Mouse (Mus musculus) embryonic facial prominence, embryonic 13.5 days (tissue): Measurements from ENCODE around the gene Izumo1. TPM values are rescaled to one million over a fixed set of nuclear protein-coding genes. Genes with fewer than 3 reads are reported as not detected.

ENCODE experiments used
- ATAC-seq: fragments of 200-750 bp; cut with Nextera tagmentation; 2 replicates; pipeline ENCODE4 v1.8.0; 2017; ENCODE audit warnings: low read depth; ENCODE audit not compliant: insufficient number of reproducible peaks, insufficient read depth, low FRiP score, low TSS enrichment
- H3K27ac ChIP-seq: fragments of 300-500 bp; sonication (generic); 2 replicates; pipeline ENCODE4 v1.5.1; 2015; ENCODE audit warnings: moderate library complexity, mild to moderate bottlenecking, inconsistent platforms
- H3K27me3 ChIP-seq: fragments of 300-500 bp; sonication (generic); 2 replicates; pipeline ENCODE4 v1.6.1; 2015; ENCODE audit warnings: mild to moderate bottlenecking, inconsistent platforms
- H3K36me3 ChIP-seq: fragments of 300-500 bp; sonication (generic); 2 replicates; pipeline ENCODE4 v1.6.1; 2015; ENCODE audit warnings: mild to moderate bottlenecking, inconsistent platforms
- H3K4me1 ChIP-seq: fragments of 300-500 bp; sonication (generic); 2 replicates; pipeline ENCODE4 v1.6.1; 2015; ENCODE audit warnings: inconsistent platforms
- H3K4me2 ChIP-seq: fragments of 300-500 bp; sonication (generic); 2 replicates; pipeline ENCODE4 v1.6.1; 2015; ENCODE audit warnings: moderate library complexity, mild to moderate bottlenecking, inconsistent platforms
- H3K4me3 ChIP-seq: fragments of 300-500 bp; sonication (generic); 2 replicates; pipeline ENCODE4 v1.5.1; 2015; ENCODE audit warnings: mild to moderate bottlenecking, inconsistent platforms
- H3K9ac ChIP-seq: fragments of 300-500 bp; sonication (generic); 2 replicates; pipeline ENCODE4 v1.6.1; 2015; ENCODE audit warnings: mild to moderate bottlenecking, inconsistent platforms
- H3K9me3 ChIP-seq: fragments of 300-500 bp; sonication (generic); 2 replicates; pipeline ENCODE4 v1.6.1; 2016; ENCODE audit warnings: inconsistent platforms
- WGBS: fragments of 180-500 bp; shearing (Covaris S2); methylation state at CpG from one replicate; pipeline ENCODE4 v1.1.7; 2015; ENCODE audit warnings: mixed read lengths; 5-methylcytosine and 5-hydroxymethylcytosine counted together
- polyA plus RNA-seq: library from polyadenylated mRNA; unstranded; fragments of >200 nt; fragmentation: Nextera tagmentation; extraction: Ambion mirVana; gene quantifications from 2 replicates; pipeline ENCODE4 v1.2.1, GENCODE M21; 2015

The Izumo1 gene
- polyA plus RNA-seq, 1 experiment from 2014 or later: 0.27 TPM

GRCm38 (mm10) chr7:45667761-45668160, 46.1 kb downstream of the Izumo1 start:
- H3K9me3 ChIP-seq: peaks cover 3% of the 10 kb centered on the region; the same call in 1 of the 2 replicates
- no peaks in the 10 kb centered on the region for H3K36me3 ChIP-seq
- 75% methylated on average over 14 of the region's 14 CpGs for WGBS
- H3K4me3 ChIP-seq: no peak overlapping the region
- no peak overlapping the region for H3K27ac ChIP-seq
- H3K4me2 ChIP-seq: no peak overlapping the region
- no peak for ATAC-seq
- H3K9ac ChIP-seq: no peak overlapping the region
- H3K4me1 ChIP-seq: peaks cover 19% of the 10 kb centered on the region
- H3K27me3 ChIP-seq: no peaks in the 10 kb centered on the region

GRCm38 (mm10) chr7:45668921-45669320, 47.3 kb downstream of the Izumo1 start:
- ATAC-seq: no peak
- no peaks in the 10 kb centered on the region for H3K27me3 ChIP-seq
- H3K9ac ChIP-seq: no peak overlapping the region
- H3K27ac ChIP-seq: no peak overlapping the region
- H3K4me2 ChIP-seq: no peak overlapping the region
- H3K9me3 ChIP-seq: peaks cover 3% of the 10 kb centered on the region; the same call in 1 of the 2 replicates
- 98% methylated on average over 9 of the region's 9 CpGs for WGBS
- H3K4me3 ChIP-seq: no peak overlapping the region
- peaks cover 18% of the 10 kb centered on the region for H3K4me1 ChIP-seq
- no peaks in the 10 kb centered on the region for H3K36me3 ChIP-seq

- Histone ChIP-seq H3K4me1 (peaks cover 8% of the 10 kb centered on the region), H3K4me3 (no peak overlapping the region), H3K27ac (no peak overlapping the region), H3K9me3 (no peaks in the 10 kb centered on the region), H3K9ac (no peak overlapping the region), H3K27me3 (no peaks in the 10 kb centered on the region), H3K4me2 (no peak overlapping the region), H3K36me3 (no peaks in the 10 kb centered on the region)
- WGBS: 80% methylated on average over 7 of the region's 7 CpGs
- no peak for ATAC-seq
Observed at GRCm38 (mm10) chr7:45677627-45678295, 56.1 kb downstream of the Izumo1 start.

Other genes starting within 250 kb of the Izumo1 start
- gene Snrnp70, start 226.1 kb upstream of the Izumo1 start, polyA plus RNA-seq: 285 and 299 TPM in 2 replicates
- gene Kcna7, start 216.2 kb upstream of the Izumo1 start, polyA plus RNA-seq: not detected in 2 replicates
- gene Ntf5, start 208.1 kb upstream of the Izumo1 start, polyA plus RNA-seq: 4.6 and 6.1 TPM in 2 replicates
- gene Lhb, start 201.0 kb upstream of the Izumo1 start, polyA plus RNA-seq: 0.41 and 1.2 TPM in 2 replicates
- 38.0 and 39.6 TPM in 2 replicates for gene Gys1, start 187.0 kb upstream of the Izumo1 start, polyA plus RNA-seq
- 141 and 148 TPM in 2 replicates for gene Ruvbl2, start 183.7 kb upstream of the Izumo1 start, polyA plus RNA-seq
- 5,253 and 5,612 TPM in 2 replicates for gene Ftl1, start 161.9 kb upstream of the Izumo1 start, polyA plus RNA-seq
- 154 and 190 TPM in 2 replicates for gene Bax, start 154.9 kb upstream of the Izumo1 start, polyA plus RNA-seq
- 0.59 and 1.2 TPM in 2 replicates for gene Tulp2, start 139.9 kb upstream of the Izumo1 start, polyA plus RNA-seq
- not detected in 2 replicates for gene Gm45808, start 135.0 kb upstream of the Izumo1 start, polyA plus RNA-seq
- gene Dhdh, start 133.0 kb upstream of the Izumo1 start, polyA plus RNA-seq: 4.5 TPM in 2 replicates
- gene Nucb1, start 111.4 kb upstream of the Izumo1 start, polyA plus RNA-seq: 198 and 206 TPM in 2 replicates
- gene Ppp1r15a, start 95.5 kb upstream of the Izumo1 start, polyA plus RNA-seq: 22.9 and 23.0 TPM in 2 replicates
- 2.9 and 3.8 TPM in 2 replicates for gene Plekha4, start 95.5 kb upstream of the Izumo1 start, polyA plus RNA-seq
- 0.25 and 0.83 TPM in 2 replicates for gene Hsd17b14, start 66.9 kb upstream of the Izumo1 start, polyA plus RNA-seq
- 67.1 and 68.4 TPM in 2 replicates for gene Bcat2, start 51.7 kb upstream of the Izumo1 start, polyA plus RNA-seq
- 0.39 and 0.96 TPM in 2 replicates for gene Fgf21, start 6.3 kb upstream of the Izumo1 start, polyA plus RNA-seq
- 1.9 and 2.3 TPM in 2 replicates for gene Fut1, start 4.5 kb upstream of the Izumo1 start, polyA plus RNA-seq
- 8.0 and 8.8 TPM in 2 replicates for gene Rasip1, start 5.7 kb downstream of the Izumo1 start, polyA plus RNA-seq
- gene Mamstr, start 18.2 kb downstream of the Izumo1 start, polyA plus RNA-seq: 5.2 and 7.8 TPM in 2 replicates
- gene Fut2, start 44.6 kb downstream of the Izumo1 start, polyA plus RNA-seq: 0.45 and 0.54 TPM in 2 replicates
- gene Ntn5, start 62.2 kb downstream of the Izumo1 start, polyA plus RNA-seq: 5.4 and 5.7 TPM in 2 replicates
- 6.3 and 6.8 TPM in 2 replicates for gene Sec1, start 72.6 kb downstream of the Izumo1 start, polyA plus RNA-seq
- 15.2 and 17.3 TPM in 2 replicates for gene Car11, start 78.0 kb downstream of the Izumo1 start, polyA plus RNA-seq
- gene Dbp, start 83.3 kb downstream of the Izumo1 start, polyA plus RNA-seq: 7.8 and 10.2 TPM in 2 replicates
- gene Rpl18, start 93.6 kb downstream of the Izumo1 start, polyA plus RNA-seq: 936 and 1,128 TPM in 2 replicates
- gene Sphk2, start 96.2 kb downstream of the Izumo1 start, polyA plus RNA-seq: 34.4 and 34.9 TPM in 2 replicates
- 1.4 and 1.5 TPM in 2 replicates for gene Fam83e, start 99.4 kb downstream of the Izumo1 start, polyA plus RNA-seq
- gene Spaca4, start 104.0 kb downstream of the Izumo1 start, polyA plus RNA-seq: not detected in 2 replicates
- 4.1 and 4.2 TPM in 2 replicates for gene Lmtk3, start 161.9 kb downstream of the Izumo1 start, polyA plus RNA-seq
- 7.7 and 8.4 TPM in 2 replicates for gene Sult2b1, start 162.9 kb downstream of the Izumo1 start, polyA plus RNA-seq
- 133 and 138 TPM in 2 replicates for gene Cyth2, start 192.8 kb downstream of the Izumo1 start, polyA plus RNA-seq
- gene Kcnj14, start 203.0 kb downstream of the Izumo1 start, polyA plus RNA-seq: 2.2 TPM in 2 replicates
- 62.7 and 74.0 TPM in 2 replicates for gene Grwd1, start 209.1 kb downstream of the Izumo1 start, polyA plus RNA-seq